Mouse (Mus musculus) liver, embryonic 14 days (tissue): ENCODE results near the gene Lrriq1. TPM values are rescaled to one million over a fixed set of nuclear protein-coding genes. Genes with fewer than 3 reads are reported as not detected.

Source experiments
- polyA plus RNA-seq: library from polyadenylated mRNA; depleted of rRNA; stranded (reverse); fragments of >200 nt; gene quantifications from 2 replicates; pipeline ENCODE4 v1.2.3, GENCODE M21; 2012; rRNA removed

Lrriq1 gene
- polyA plus RNA-seq, result not detected in 2 replicates

DNA sequence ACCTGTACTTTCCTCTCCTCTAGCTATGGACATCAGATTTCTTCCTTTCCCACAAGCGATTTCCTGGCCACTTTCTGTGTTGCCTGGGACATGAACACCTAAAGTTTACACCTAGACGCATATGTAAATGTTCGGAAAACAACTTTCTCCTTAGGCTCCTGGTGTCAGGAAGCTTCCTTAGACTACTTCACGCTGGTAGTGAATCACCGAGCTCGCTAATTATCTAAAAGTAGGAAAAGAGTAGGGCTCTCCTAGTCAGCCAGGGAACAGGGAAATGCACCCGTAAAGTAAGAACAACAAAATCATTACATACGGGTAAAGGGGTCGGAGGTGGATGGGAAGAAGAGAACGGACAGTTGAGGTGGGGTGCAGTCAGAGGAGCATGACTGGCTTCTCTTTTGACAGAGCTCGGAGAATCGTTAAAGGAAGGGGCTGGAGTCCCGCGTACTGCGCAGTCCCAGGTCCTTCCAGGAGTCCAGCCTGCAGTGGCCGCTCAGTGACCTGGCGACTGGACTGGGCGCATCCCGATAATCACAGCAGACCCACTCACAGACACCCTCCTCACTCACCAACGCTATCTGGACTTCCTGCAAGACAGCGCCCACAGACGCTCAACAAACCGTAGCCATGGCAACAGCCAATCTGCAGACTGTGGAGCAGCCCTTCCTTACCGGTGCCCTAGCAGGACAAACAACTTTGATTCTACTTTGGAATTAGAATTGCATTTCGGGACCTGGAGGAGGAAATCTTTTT, at the start of gene Lrriq1:
Gene Lrriq1 (minus strand): TSS at position 616 of the 753 bp plus-strand sequence.

DNA sequence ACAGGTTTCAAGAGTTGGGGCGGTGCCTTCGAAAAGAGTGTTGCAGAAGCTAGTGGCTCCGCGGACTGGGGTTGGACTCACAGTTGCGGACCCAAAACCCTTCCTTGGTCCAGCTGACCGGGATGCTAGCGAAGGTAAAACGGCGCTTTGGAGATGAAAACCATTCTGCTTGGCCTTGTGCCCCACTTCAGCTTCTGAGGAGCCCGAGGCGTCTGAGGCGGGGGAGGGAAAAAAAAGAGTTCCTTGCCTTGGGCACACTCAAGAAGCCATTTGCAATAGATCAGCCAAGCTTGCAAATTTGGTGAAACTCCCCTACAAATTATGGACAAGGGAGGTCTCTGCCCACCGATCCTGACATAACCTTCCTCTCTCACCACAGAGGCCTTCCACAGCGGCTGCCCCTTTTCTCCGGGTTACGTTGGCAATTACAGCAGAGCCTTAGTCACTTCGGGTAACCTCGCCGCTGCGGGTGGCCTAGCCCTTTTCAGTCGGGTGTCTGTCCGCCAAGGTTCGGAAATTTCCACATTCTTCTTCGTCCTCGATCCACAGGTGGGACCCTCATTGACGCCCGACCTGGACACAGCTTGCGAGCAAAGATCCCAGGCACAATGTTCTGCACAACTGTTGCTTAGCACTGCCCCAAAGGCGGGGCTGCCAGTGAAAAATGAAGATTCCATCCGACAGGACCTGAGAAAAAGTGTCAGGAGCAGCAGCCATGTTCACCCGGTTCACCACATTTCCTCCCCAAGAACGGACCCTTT, 206.2 kb downstream of the Lrriq1 start, which contains the start of gene Alx1:
Gene Alx1 (minus strand): TSS at position 486 of the 761 bp plus-strand sequence.

Other genes starting within 250 kb of the Lrriq1 start
- 0.03 TPM in 1 of 2 replicates, not detected in the other for gene Alx1, start 206.1 kb downstream of the Lrriq1 start, polyA plus RNA-seq
- gene Slc6a15, start 131.5 kb upstream of the Lrriq1 start, polyA plus RNA-seq, result 0.03 and 0.06 TPM in 2 replicates